Mouse (Mus musculus) liver, adult 10 weeks (tissue): ENCODE results near the gene Cenpt. TPM values are rescaled to one million over a fixed set of nuclear protein-coding genes. Genes with fewer than 3 reads are reported as not detected.

Source experiments
- polyA plus RNA-seq: library from polyadenylated mRNA; stranded (reverse); fragments of 350-450 nt; fragmentation: Illumina TruSeq; extraction: RNeasy Lipid Tissue Mini Kit (QIAGEN cat#74804); gene quantifications from one replicate; pipeline ENCODE4 v1.2.3, GENCODE M21; 2014; ENCODE audit warnings: low read depth, low replicate concordance

Gene Cenpt
- polyA plus RNA-seq = 0.37 TPM

DNA sequence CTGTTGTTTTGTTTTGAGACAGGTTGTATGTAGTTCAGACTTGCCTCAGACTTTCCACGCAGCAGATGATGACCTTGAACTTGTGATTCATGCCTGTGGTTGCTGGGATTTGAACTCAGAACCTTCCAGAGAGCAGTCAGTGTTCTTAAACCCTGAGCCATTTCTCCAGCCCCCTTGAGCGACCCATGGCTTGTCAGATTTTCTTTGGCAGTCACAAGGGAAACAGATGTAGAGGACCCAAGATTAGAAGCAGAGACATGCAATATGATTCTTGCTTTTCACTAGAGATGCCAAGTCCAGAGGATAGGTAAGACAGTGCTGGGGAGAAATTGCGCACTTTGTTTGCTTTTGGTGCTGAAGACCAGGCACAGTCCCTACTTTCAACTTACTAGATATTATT is at the start of gene Cenpt:
Gene Cenpt (minus strand): TSS at position 101 of the 400 bp plus-strand sequence.

DNA sequence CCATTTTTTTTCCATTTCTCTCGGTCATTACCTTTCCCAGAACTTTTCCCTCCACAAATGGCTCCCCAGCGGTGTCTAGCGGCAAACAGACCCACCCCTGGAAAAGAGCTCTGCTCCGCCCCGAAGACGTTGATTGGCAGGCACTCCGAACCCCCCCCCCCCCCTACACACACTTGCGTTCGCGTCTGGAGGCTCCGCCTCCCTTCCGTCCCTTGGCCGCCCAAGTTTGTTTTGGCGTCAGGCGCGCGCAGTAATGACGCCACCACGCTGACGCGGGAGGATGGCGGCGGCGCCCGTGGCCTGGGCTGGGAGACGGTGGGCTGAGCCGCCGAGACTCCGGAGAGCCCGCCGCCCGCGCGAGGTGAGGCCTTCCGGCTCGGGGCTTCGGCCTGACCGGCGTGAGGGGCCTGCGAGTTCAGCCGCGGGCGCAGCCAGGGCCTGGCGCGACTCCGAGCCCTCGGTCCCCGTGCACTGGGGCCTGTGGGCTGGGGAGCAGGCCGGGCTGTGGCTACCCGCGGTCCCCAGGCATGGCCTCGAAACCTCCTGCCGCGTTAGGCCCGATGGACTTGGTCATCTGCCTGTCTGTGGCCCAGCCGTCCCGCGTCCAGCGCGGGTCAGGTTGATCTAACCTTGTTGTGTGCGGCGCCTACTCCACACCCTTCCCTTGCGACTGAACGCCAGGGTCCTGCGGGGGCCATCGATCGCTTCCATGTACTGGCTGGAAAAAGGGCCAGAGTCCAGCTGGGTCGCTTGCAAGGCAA is 47.3 kb upstream of the Cenpt start, which contains the start of gene Pskh1:
Gene Pskh1 (plus strand): TSS at position 262 of the 761 bp plus-strand sequence.

GRCm38 (mm10) chr8:105893339-105893738 is 40.3 kb upstream of the Cenpt start, which contains the start of gene Nrn1l:
Gene Nrn1l (plus strand): TSS chr8:105893567.

GRCm38 (mm10) chr8:105880754-105881520 is 27.9 kb upstream of the Cenpt start, which contains the start of gene Edc4:
Gene Edc4 (plus strand): TSS chr8:105880881.

DNA sequence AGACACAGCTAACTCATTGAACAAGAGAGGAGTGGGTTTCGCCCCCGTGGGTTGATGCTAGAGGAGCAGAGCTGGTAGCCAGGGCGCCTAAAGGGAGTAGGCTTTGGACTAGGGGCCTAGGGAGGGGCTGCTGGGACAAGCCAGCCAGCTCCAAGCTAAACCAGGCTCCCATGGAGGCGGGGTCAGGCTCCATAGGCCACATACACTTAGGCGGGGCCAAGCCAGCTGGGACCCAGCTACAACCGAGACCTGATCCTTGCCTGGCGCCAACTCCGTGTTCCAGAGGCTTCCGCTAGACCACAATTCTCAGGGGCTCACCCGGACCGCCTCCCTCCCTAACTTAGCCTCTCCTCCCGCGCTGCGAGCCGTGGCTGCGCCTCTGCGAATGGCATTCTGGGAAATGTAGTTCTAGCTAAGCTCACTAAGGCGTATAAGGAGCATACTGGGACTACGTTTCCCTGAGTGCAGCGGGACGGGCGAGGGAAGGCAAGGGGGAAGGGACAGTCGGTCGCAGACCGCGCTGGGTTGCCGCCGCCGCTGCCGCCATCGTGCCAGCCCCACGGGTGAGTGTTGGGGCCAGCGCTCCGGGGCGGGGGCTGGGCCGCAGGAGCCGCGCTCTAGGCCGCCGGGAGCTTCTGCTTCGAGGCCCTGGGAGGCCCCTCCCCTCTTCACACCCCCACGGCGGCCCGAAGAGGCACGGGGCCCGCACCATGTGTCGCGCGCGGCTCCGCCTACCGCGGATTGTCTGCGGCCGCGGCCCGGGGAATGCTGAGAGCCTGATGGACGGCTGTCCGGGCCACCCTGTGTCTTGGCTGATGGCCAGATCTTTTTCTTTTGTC is 7.3 kb upstream of the Cenpt start, which contains the start of gene Nutf2:
Gene Nutf2 (plus strand): TSS at position 438 of the 839 bp plus-strand sequence.

DNA sequence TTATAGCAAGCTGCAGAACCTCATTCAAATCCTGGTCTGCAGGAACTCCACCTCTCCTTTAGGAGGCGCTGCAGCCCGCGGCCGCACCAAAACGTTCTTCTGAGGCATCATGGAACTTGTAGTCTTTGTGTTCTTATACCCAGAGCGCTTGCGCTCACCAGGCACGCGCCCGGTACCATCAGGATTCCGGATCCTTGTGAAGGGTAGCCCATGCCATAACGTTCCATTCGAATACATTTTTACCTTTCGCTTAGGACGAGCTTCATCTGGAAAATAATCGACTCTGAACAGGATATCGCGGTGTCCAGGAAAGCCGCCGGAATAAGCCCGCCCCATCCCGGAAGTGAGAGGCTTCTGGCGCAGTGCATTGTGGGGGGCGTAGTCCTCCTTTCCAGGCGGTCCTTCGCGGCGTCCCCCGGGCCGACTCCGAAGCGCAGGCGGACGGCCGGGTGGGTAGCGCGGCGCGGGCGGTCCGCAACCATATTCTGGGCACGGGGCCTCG is 1.7 kb upstream of the Cenpt start, which contains the start of gene Thap11:
Gene Thap11 (plus strand): TSS at position 418 of the 502 bp plus-strand sequence.

GRCm38 (mm10) chr8:105826861-105827848 is 25.9 kb downstream of the Cenpt start, which contains the start of the genes Ranbp10 and Tsnaxip1:
Gene Ranbp10 (minus strand): TSS chr8:105827350.
Gene Tsnaxip1 (plus strand): TSS chr8:105827731.

Other genes with a start within 250 kb of the Cenpt start
- gene Ripor1, start 248.0 kb downstream of the Cenpt start, polyA plus RNA-seq = 0.77 TPM
- gene Ctcf, start 216.7 kb downstream of the Cenpt start, polyA plus RNA-seq = 30.2 TPM
- not detected for gene Agrp, start 215.9 kb downstream of the Cenpt start, polyA plus RNA-seq
- not detected for gene Carmil2, start 167.0 kb downstream of the Cenpt start, polyA plus RNA-seq
- 1.8 TPM for gene Acd, start 152.2 kb downstream of the Cenpt start, polyA plus RNA-seq
- gene Pard6a, start 152.1 kb downstream of the Cenpt start, polyA plus RNA-seq = not detected
- gene 4933405L10Rik, start 145.6 kb downstream of the Cenpt start, polyA plus RNA-seq = not detected
- gene Enkd1, start 145.1 kb downstream of the Cenpt start, polyA plus RNA-seq = not detected
- 0.69 TPM for gene Gfod2, start 94.6 kb downstream of the Cenpt start, polyA plus RNA-seq
- 14.9 TPM for gene Ranbp10, start 25.9 kb downstream of the Cenpt start, polyA plus RNA-seq
- not detected for gene Tsnaxip1, start 25.5 kb downstream of the Cenpt start, polyA plus RNA-seq
- gene Thap11, start 1.9 kb upstream of the Cenpt start, polyA plus RNA-seq = 6.8 TPM
- 30.8 TPM for gene Nutf2, start 7.3 kb upstream of the Cenpt start, polyA plus RNA-seq
- 2.3 TPM for gene Edc4, start 27.6 kb upstream of the Cenpt start, polyA plus RNA-seq
- not detected for gene Nrn1l, start 40.3 kb upstream of the Cenpt start, polyA plus RNA-seq
- 5.1 TPM for gene Pskh1, start 47.2 kb upstream of the Cenpt start, polyA plus RNA-seq
- not detected for gene Ctrl, start 80.6 kb upstream of the Cenpt start, polyA plus RNA-seq
- gene Psmb10, start 85.2 kb upstream of the Cenpt start, polyA plus RNA-seq = 2.1 TPM
- 108 TPM for gene Lcat, start 90.1 kb upstream of the Cenpt start, polyA plus RNA-seq
- gene Slc12a4, start 112.8 kb upstream of the Cenpt start, polyA plus RNA-seq = 0.37 TPM
- not detected for gene Dpep3, start 126.2 kb upstream of the Cenpt start, polyA plus RNA-seq
- 3.8 TPM for gene Dus2, start 138.1 kb upstream of the Cenpt start, polyA plus RNA-seq
- gene Dpep2nb, start 152.7 kb upstream of the Cenpt start, polyA plus RNA-seq = not detected
- gene Ddx28, start 158.6 kb upstream of the Cenpt start, polyA plus RNA-seq = 3.8 TPM
- 23.1 TPM for gene Nfatc3, start 205.6 kb upstream of the Cenpt start, polyA plus RNA-seq